Mouse (Mus musculus) kidney, adult 2 months (tissue): ENCODE data around the gene Mindy4.

Experiments
- CTCF ChIP-seq: fragments of 200-500 bp; conservative IDR thresholded peaks from 2 replicates; pipeline ENCODE4 v1.5.1; 2011; ENCODE audit warnings: low read depth, mild to moderate bottlenecking, control low read depth, low read length, moderate library complexity, mixed read lengths; ENCODE audit not compliant: insufficient read depth, insufficient read length
- POLR2A ChIP-seq: fragments of 200-500 bp; IDR thresholded peaks from one replicate; pipeline ENCODE4 v1.6.1; 2011; ENCODE audit warnings: low read depth, low read length, control low read depth

DNA sequence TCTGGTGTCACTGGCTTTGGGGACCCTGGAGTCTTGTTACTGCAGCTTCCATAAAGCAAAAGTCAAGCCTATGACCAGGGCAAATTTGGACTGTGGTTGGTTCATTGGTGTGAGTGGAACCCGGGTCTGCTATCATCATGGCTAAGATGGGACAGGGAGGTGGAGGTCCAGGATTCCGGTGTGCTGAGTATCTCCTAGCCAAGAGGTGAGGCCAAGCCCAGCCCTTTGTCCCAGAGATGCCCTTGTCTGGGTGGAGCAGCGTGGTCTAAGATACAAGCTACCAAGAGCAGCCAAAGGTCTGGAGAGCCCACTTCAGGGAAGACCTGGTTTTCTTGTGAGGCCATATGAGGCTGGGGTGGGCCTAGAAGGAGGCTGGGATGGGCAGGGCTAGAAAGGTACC is 115.4 kb downstream of the Mindy4 start:
- TF ChIP-seq CTCF (no peak), POLR2A (no peak)
